Mouse (Mus musculus) liver, adult 2 months (tissue): ENCODE measurements around the gene Anpep.

Experiments
- CTCF ChIP-seq: fragments of 200-500 bp; IDR thresholded peaks from 2 replicates; pipeline ENCODE4 v1.5.1; 2011; ENCODE audit warnings: low read depth, low read length, control low read depth
- POLR2A ChIP-seq: fragments of 200-500 bp; IDR thresholded peaks from 2 replicates; pipeline ENCODE4 v1.6.1; 2011; ENCODE audit warnings: low read length, control low read depth; ENCODE audit not compliant: insufficient read depth; ENCODE audit errors: extremely low read depth

DNA sequence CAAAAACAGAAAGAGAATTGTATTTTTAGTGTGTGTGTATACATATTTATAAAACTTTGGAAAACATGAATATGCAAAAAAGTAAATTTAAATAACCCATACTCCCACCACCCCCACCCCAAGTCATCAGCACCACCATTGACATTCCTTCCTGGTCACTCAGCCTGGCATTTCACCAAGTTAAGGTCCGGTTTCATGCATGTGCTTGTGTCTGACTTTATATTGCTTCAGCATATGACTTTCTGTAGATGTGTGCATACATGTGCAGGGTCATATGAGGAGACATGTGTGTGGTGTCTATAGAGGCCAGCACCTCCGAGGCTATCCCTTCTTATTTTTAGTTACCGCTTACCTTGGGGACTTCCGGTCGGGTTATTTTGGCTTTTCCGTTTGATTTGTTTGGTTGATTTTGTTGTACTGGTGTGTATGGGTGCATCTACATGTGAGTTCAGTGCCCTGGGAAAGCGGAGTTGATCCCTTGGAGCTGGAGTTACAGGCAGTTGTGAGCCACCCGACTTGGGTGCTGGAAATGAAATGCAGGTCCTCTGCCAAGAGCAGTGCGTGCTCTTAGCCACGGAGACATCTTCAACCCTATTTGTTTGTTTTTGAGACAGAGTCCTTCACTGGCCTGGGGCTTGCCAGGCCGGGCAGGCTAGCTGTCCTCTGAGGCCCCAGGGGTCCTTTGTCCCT lies 78.9 kb downstream of the Anpep start:
- no peak for TF ChIP-seq CTCF
- TF ChIP-seq POLR2A: no peak
